Mouse (Mus musculus): ENCODE measurements at regions not wholly inside any gene's neighbourhood (a gene's known extent, or its start where the extent isn't known, plus 50 kb on each side); places are given as distances from the start of the nearest gene placed in this dataset.

GRCm38 (mm10) chr14:105950924-105951323 is 54.3 kb upstream of the Spry2 start:
- DNase-seq, result no peak

GRCm38 (mm10) chr14:105955082-105955481 is 58.5 kb upstream of the Spry2 start:
- no peak for DNase-seq

GRCm38 (mm10) chr14:105956796-105957195 is 60.2 kb upstream of the Spry2 start:
- no peak for DNase-seq

GRCm38 (mm10) chr14:105958005-105958404 is 61.4 kb upstream of the Spry2 start:
- no peak for DNase-seq

- DNase-seq, result peak; percentile 76
Measured at GRCm38 (mm10) chr14:105979544-105980323, 83.1 kb upstream of the Spry2 start.

- no peak for DNase-seq
Measured at GRCm38 (mm10) chr14:105980324-105980680, 83.7 kb upstream of the Spry2 start.

GRCm38 (mm10) chr14:105987341-105987882 is 90.8 kb upstream of the Spry2 start:
- DNase-seq, result no peak

- DNase-seq, result no peak
Measured at GRCm38 (mm10) chr14:105988738-105989137, 92.1 kb upstream of the Spry2 start.

- no peak for DNase-seq
Measured at GRCm38 (mm10) chr14:105993124-105993523, 96.5 kb upstream of the Spry2 start.

GRCm38 (mm10) chr14:105999801-106000200 is 103.2 kb upstream of the Spry2 start:
- peak; percentile 18 for DNase-seq

- DNase-seq, result no peak
Measured at GRCm38 (mm10) chr14:106007769-106008168, 98.2 kb upstream of the Trim52 start.

GRCm38 (mm10) chr14:106008951-106009350 is 97.0 kb upstream of the Trim52 start:
- DNase-seq, result no peak

- DNase-seq, result peak; percentile 49
Measured at GRCm38 (mm10) chr14:106010961-106011360, 95.0 kb upstream of the Trim52 start.

- peak; percentile 47 for DNase-seq
Measured at GRCm38 (mm10) chr14:106011991-106012427, 94.0 kb upstream of the Trim52 start.

- DNase-seq, result no peak
Measured at GRCm38 (mm10) chr14:106022806-106023205, 83.2 kb upstream of the Trim52 start.

GRCm38 (mm10) chr14:106026815-106027214 is 79.2 kb upstream of the Trim52 start:
- DNase-seq, result no peak

GRCm38 (mm10) chr14:106027686-106028085 is 78.3 kb upstream of the Trim52 start:
- DNase-seq, result no peak

GRCm38 (mm10) chr14:106031094-106031493 is 74.9 kb upstream of the Trim52 start:
- DNase-seq, result no peak

GRCm38 (mm10) chr14:106033793-106034192 is 72.2 kb upstream of the Trim52 start:
- no peak for DNase-seq

GRCm38 (mm10) chr14:106034933-106035665 is 70.9 kb upstream of the Trim52 start:
- no peak for DNase-seq

GRCm38 (mm10) chr14:106044274-106044673 is 61.7 kb upstream of the Trim52 start:
- no peak for DNase-seq

GRCm38 (mm10) chr14:106050231-106050630 is 55.8 kb upstream of the Trim52 start:
- DNase-seq, result no peak

- DNase-seq, result no peak
Measured at GRCm38 (mm10) chr14:106052585-106053551, 53.1 kb upstream of the Trim52 start.
